Mouse (Mus musculus) CD8-positive naive resting alpha-beta T cell, adult 57 days (primary cell): ENCODE results near the gene Tmed3. TPM values are rescaled to one million over a fixed set of nuclear protein-coding genes. Genes with fewer than 3 reads are reported as not detected.

Experiments used
- total RNA-seq: library from RNA; stranded (reverse); gene quantifications from one replicate; pipeline ENCODE4 v1.2.4, GENCODE M21; 2023

Gene Tmed3
- total RNA-seq: 23.5 TPM

GRCm38 (mm10) chr9:89704265-89705196 lies at the start of gene Tmed3:
Gene Tmed3 (minus strand): TSS chr9:89705068.

GRCm38 (mm10) chr9:89738295-89738694 lies 33.4 kb upstream of the Tmed3 start, which contains the start of gene Ankrd34c:
Gene Ankrd34c (minus strand): TSS chr9:89738475.

Other genes starting within 250 kb of the Tmed3 start
- not detected for gene Minar1, start 81.9 kb downstream of the Tmed3 start, total RNA-seq
- gene Ankrd34c, start 33.4 kb upstream of the Tmed3 start, total RNA-seq: not detected
- gene Rasgrf1, start 204.8 kb upstream of the Tmed3 start, total RNA-seq: not detected